Mouse (Mus musculus) intestine, postnatal 0 days (tissue): ENCODE measurements around the gene Slc22a1. TPM values are rescaled to one million over a fixed set of nuclear protein-coding genes. Genes with fewer than 3 reads are reported as not detected.

Experiments
- ATAC-seq: fragments of 200-750 bp; cut with Nextera tagmentation; 2 replicates; pipeline ENCODE4 v1.8.0; 2017; ENCODE audit warnings: mild to moderate bottlenecking, moderate TSS enrichment, moderate library complexity
- H3K27ac ChIP-seq: fragments of 300-500 bp; sonication (generic); 2 replicates; pipeline ENCODE4 v1.5.1; 2014; ENCODE audit warnings: mild to moderate bottlenecking, low read depth, low read length, moderate library complexity
- H3K27me3 ChIP-seq: fragments of 300-500 bp; sonication (generic); replicated peaks from 2 replicates; pipeline ENCODE4 v1.6.1; 2014; ENCODE audit warnings: low read length, mixed read lengths; ENCODE audit not compliant: control insufficient read depth, insufficient read depth
- H3K36me3 ChIP-seq: fragments of 300-500 bp; sonication (generic); 2 replicates; pipeline ENCODE4 v1.6.1; 2014; ENCODE audit warnings: mild to moderate bottlenecking, moderate library complexity; ENCODE audit not compliant: control insufficient read depth, insufficient read depth
- H3K4me1 ChIP-seq: fragments of 300-500 bp; sonication (generic); replicated peaks from 2 replicates; pipeline ENCODE4 v1.6.1; 2014; ENCODE audit warnings: antibody characterized with exemption, low read length, mixed read lengths; ENCODE audit not compliant: control insufficient read depth, insufficient read depth
- H3K4me2 ChIP-seq: fragments of 300-500 bp; sonication (generic); replicated peaks from 2 replicates; pipeline ENCODE4 v1.6.1; 2014; ENCODE audit warnings: low read depth, mild to moderate bottlenecking, moderate library complexity
- H3K4me3 ChIP-seq: fragments of 300-500 bp; sonication (generic); 2 replicates; pipeline ENCODE4 v1.5.1; 2014; ENCODE audit warnings: low read depth, low read length
- H3K9ac ChIP-seq: fragments of 300-500 bp; sonication (generic); 2 replicates; pipeline ENCODE4 v1.6.1; 2014; ENCODE audit warnings: mild to moderate bottlenecking, low read depth, low read length
- H3K9me3 ChIP-seq: fragments of 300-500 bp; sonication (generic); 2 replicates; pipeline ENCODE4 v1.6.1; 2016; ENCODE audit warnings: mixed run types; ENCODE audit not compliant: control insufficient read depth
- CTCF ChIP-seq: sonication (generic); IDR thresholded peaks from 2 replicates; pipeline ENCODE4 v1.5.1; 2016; ENCODE audit warnings: low read depth, mild to moderate bottlenecking, control low read depth, antibody characterized with exemption, moderate library complexity
- WGBS: fragments of 180-500 bp; shearing (Covaris S2); extraction: QIAGEN DNeasy Blood & Tissue Kit; methylation state at CpG from one replicate; pipeline ENCODE4 v1.1.7; 2014; 5-methylcytosine and 5-hydroxymethylcytosine counted together
- polyA plus RNA-seq: library from polyadenylated mRNA; unstranded; fragments of >200 nt; fragmentation: Nextera tagmentation; extraction: Ambion mirVana; gene quantifications from 2 replicates; pipeline ENCODE4 v1.2.1, GENCODE M21; 2015

The Slc22a1 gene
- polyA plus RNA-seq, 1 experiment from 2014 or later: 3.1 TPM

DNA sequence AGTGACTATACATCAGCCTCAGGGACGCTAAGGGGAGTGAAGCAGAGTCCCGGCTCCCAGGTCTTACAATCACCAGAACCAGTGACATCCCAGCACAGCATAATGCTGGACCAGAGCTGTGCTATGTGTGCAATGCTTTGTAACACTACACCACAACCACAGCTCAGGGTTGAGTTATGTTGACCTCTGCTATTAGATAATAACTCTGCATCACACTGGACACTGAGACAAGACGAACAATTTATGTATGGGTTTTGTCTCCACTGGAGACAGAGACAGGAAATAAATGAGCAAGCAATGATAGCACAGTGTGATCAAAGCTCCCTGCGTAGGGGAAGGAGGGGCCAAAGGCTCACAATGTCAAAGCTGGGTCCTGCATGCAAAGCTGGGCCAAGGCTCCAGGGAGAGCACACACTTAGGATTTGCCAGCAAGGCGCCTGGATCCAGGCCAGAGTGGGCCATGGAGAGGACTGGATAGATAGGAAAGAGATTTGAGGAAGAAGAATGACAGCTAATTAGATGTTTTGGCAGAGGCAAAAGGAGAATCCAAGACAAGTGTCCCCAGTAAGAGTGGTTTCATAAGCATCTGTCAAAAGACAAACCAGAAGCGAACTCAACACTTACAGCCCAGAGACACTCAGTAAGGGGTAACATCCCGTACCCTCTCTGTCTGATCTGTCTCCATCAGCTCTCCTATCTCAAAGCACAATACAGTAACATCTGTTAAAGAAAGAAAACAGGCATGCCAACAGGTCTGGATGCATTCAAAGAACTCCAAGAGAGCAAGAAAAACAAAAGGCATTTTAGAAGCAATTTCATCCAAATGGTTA, 43.6 kb downstream of the Slc22a1 start:
- no peak overlapping the region for H3K9ac ChIP-seq
- H3K36me3 ChIP-seq: no peaks in the 10 kb centered on the region
- no peak for ATAC-seq
- H3K4me2 ChIP-seq: no peak overlapping the region
- H3K4me3 ChIP-seq: no peak overlapping the region
- no peaks in the 10 kb centered on the region for H3K27me3 ChIP-seq
- no peaks in the 10 kb centered on the region for H3K9me3 ChIP-seq
- TF ChIP-seq CTCF: no peak
- H3K27ac ChIP-seq: no peak overlapping the region
- 48% methylated on average over 7 of the region's 7 CpGs for WGBS
- no peaks in the 10 kb centered on the region for H3K4me1 ChIP-seq

GRCm38 (mm10) chr17:12630976-12631730, 44.5 kb downstream of the Slc22a1 start:
- no peak overlapping the region for H3K4me3 ChIP-seq
- H3K9me3 ChIP-seq: no peaks in the 10 kb centered on the region
- no peak for ATAC-seq
- H3K36me3 ChIP-seq: no peaks in the 10 kb centered on the region
- H3K4me1 ChIP-seq: no peaks in the 10 kb centered on the region
- no peaks in the 10 kb centered on the region for H3K27me3 ChIP-seq
- H3K4me2 ChIP-seq: no peak overlapping the region
- TF ChIP-seq CTCF: no peak
- no peak overlapping the region for H3K27ac ChIP-seq
- WGBS: 53% methylated on average over 6 of the region's 6 CpGs
- no peak overlapping the region for H3K9ac ChIP-seq

- Histone ChIP-seq H3K27me3 (no peaks in the 10 kb centered on the region), H3K9me3 (no peaks in the 10 kb centered on the region), H3K4me2 (no peak overlapping the region), H3K4me3 (no peak overlapping the region), H3K36me3 (no peaks in the 10 kb centered on the region), H3K4me1 (no peaks in the 10 kb centered on the region), H3K27ac (no peak overlapping the region), H3K9ac (no peak overlapping the region)
- ATAC-seq: no peak
- no peak for TF ChIP-seq CTCF
- 79% methylated on average over 4 of the region's 4 CpGs for WGBS
Measured at GRCm38 (mm10) chr17:12627983-12628382, 47.6 kb downstream of the Slc22a1 start.

DNA sequence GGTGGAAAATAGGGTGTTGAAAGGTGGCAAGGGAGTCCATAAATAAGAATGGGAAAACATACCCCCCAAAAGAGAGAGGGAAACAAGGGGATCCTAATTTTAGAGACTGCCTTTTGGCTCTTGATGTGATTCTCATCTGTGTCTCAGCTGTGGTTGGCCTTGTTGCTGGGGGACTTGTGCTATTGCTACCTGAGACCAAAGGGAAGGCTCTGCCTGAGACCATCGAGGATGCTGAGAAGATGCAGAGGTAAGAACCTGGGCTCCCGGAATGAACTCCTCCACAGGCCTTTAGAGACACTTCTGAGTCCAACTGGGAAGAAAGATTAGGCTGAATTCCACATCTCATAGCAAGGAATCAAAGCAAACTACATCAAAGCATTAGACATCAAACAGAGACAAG, 56.0 kb downstream of the Slc22a1 start:
- H3K9ac ChIP-seq: no peak overlapping the region
- ATAC-seq: no peak
- TF ChIP-seq CTCF: no peak
- no peaks in the 10 kb centered on the region for H3K4me1 ChIP-seq
- no peak overlapping the region for H3K4me3 ChIP-seq
- H3K36me3 ChIP-seq: no peaks in the 10 kb centered on the region
- no peaks in the 10 kb centered on the region for H3K9me3 ChIP-seq
- 87% methylated on average over 2 of the region's 2 CpGs for WGBS
- H3K4me2 ChIP-seq: no peak overlapping the region
- no peaks in the 10 kb centered on the region for H3K27me3 ChIP-seq
- H3K27ac ChIP-seq: no peak overlapping the region

DNA sequence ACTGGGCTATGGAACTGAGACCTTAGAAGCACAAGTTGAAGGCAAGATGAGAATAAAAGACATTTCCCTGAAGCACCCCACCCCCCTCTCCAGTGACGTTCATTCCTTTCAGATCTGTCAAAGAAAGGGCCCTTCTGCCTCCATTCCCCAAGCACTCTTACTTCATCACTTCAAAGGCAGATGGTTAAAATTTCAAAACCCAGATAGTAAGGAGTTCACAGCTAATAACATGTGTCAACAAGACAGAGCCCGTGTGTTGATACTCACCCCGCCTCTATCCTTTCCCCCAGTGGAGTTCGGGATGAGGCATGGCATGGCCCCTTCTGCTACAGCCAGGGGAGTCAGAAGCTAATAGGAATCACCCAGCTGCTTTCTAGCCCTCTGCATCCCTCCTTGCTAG, 60.2 kb downstream of the Slc22a1 start:
- H3K27ac ChIP-seq: no peak overlapping the region
- no peak overlapping the region for H3K4me3 ChIP-seq
- H3K9me3 ChIP-seq: no peaks in the 10 kb centered on the region
- no peak overlapping the region for H3K9ac ChIP-seq
- no peak for TF ChIP-seq CTCF
- 44% methylated on average over 4 of the region's 4 CpGs for WGBS
- no peaks in the 10 kb centered on the region for H3K36me3 ChIP-seq
- no peaks in the 10 kb centered on the region for H3K4me1 ChIP-seq
- ATAC-seq: no peak
- H3K27me3 ChIP-seq: no peaks in the 10 kb centered on the region
- H3K4me2 ChIP-seq: no peak overlapping the region

DNA sequence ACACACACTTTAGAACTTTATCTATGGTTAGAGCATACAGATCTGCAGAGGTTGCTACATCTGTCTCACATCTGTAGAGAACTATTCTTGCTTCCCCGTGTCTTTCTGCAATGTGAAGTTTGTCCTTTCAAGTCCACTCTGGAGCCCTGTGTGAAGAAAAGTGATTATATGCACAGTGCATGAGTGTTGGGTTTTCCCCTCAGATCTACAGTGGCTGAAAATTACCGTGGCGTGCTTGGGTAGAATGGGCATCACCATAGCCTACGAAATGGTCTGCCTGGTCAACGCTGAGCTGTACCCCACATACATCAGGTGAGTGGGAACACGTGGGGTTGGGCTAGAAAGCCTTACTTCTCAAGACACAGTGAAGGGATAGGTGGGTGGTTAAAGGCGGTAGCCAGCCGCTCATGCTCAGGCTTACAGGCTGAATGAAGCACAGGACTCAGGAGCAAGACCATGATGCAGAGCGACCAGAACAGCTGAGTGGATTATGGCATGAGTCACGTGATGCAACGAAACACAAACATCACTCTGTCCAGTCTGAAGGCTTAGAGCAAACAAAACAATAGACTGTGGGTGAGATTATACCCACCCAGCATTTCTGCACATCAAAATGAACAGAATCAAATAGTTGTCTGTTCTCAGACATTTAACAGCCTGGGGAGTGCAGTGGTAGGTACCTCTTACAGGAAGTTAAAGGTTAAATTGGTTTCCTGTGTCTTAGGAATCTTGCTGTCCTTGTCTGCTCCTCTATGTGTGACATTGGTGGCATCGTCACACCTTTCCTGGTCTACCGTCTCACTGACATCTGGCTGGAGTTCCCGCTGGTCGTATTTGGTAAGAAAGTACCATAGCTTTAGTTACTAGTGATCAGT, 60.9 kb downstream of the Slc22a1 start:
- no peak overlapping the region for H3K9ac ChIP-seq

More for the DNA sequence above, 60.9 kb downstream of the Slc22a1 start:
- 82% methylated on average over 15 of the region's 15 CpGs for WGBS
- Histone ChIP-seq H3K9me3 (no peaks in the 10 kb centered on the region), H3K36me3 (no peaks in the 10 kb centered on the region), H3K4me2 (no peak overlapping the region), H3K4me3 (no peak overlapping the region), H3K4me1 (no peaks in the 10 kb centered on the region), H3K27ac (no peak overlapping the region), H3K27me3 (no peaks in the 10 kb centered on the region)
- no peak for TF ChIP-seq CTCF
- no peak for ATAC-seq
